Mouse (Mus musculus): Measurements from ENCODE around the gene Hist1h3g.
A peak's percentile ranks its signal among the peaks of the same experiment; 100 is the strongest.

The Hist1h3g gene

GRCm38 (mm10) chr13:23515826-23516620 lies 19.2 kb upstream of the Hist1h3g start:
- DNase-seq, result no peak

- peak; percentile 60 for DNase-seq
Observed at GRCm38 (mm10) chr13:23516822-23517602, 18.2 kb upstream of the Hist1h3g start.

GRCm38 (mm10) chr13:23517603-23518294 lies 17.5 kb upstream of the Hist1h3g start:
- DNase-seq, result peak; percentile 85

- no peak for DNase-seq
Observed at GRCm38 (mm10) chr13:23518295-23518603, 17.0 kb upstream of the Hist1h3g start.

- peak; percentile 77 for DNase-seq
Observed at GRCm38 (mm10) chr13:23518885-23519284, 16.3 kb upstream of the Hist1h3g start.

GRCm38 (mm10) chr13:23519416-23519815 lies 15.8 kb upstream of the Hist1h3g start:
- peak; percentile 77 for DNase-seq

GRCm38 (mm10) chr13:23521703-23522102 lies 13.5 kb upstream of the Hist1h3g start:
- peak; percentile 70 for DNase-seq

- no peak for DNase-seq
Observed at GRCm38 (mm10) chr13:23523976-23524375, 11.2 kb upstream of the Hist1h3g start.

GRCm38 (mm10) chr13:23524654-23525053 lies 10.6 kb upstream of the Hist1h3g start:
- peak; percentile 70 for DNase-seq

GRCm38 (mm10) chr13:23525901-23526300 lies 9.3 kb upstream of the Hist1h3g start:
- DNase-seq, result no peak

GRCm38 (mm10) chr13:23526312-23526711 lies 8.9 kb upstream of the Hist1h3g start:
- DNase-seq, result peak; percentile 89

GRCm38 (mm10) chr13:23529005-23529404 lies 6.2 kb upstream of the Hist1h3g start:
- DNase-seq, result no peak

- no peak for DNase-seq
Observed at GRCm38 (mm10) chr13:23529480-23530165, 5.6 kb upstream of the Hist1h3g start.

- peak; percentile 68 for DNase-seq
Observed at GRCm38 (mm10) chr13:23530181-23530900, 4.9 kb upstream of the Hist1h3g start.

GRCm38 (mm10) chr13:23530901-23531875 lies 4.0 kb upstream of the Hist1h3g start, which contains the start of gene Hist1h4h:
Hist1h4h (plus strand) TSS chr13:23531050.
- DNase-seq, result peak; percentile 99

GRCm38 (mm10) chr13:23532262-23533075 lies 2.8 kb upstream of the Hist1h3g start:
- no peak for DNase-seq

GRCm38 (mm10) chr13:23533560-23534367 lies 1.5 kb upstream of the Hist1h3g start, which contains the start of gene Hist1h2af:
Hist1h2af (plus strand) TSS chr13:23533906.
- DNase-seq, result peak; percentile 84

GRCm38 (mm10) chr13:23534368-23535131 lies 672 bp upstream of the Hist1h3g start:
- no peak for DNase-seq
